Mouse (Mus musculus) heart, embryonic 15.5 days (tissue): ENCODE data around the gene Nccrp1. TPM values are rescaled to one million over a fixed set of nuclear protein-coding genes. Genes with fewer than 3 reads are reported as not detected.

Source experiments
- ATAC-seq: fragments of 200-750 bp; cut with Nextera tagmentation; replicated peaks from 2 replicates; pipeline ENCODE4 v1.8.0; 2017; ENCODE audit warnings: low read depth, moderate TSS enrichment; ENCODE audit not compliant: insufficient number of reproducible peaks, insufficient read depth, low FRiP score
- H3K27ac ChIP-seq: fragments of 300-500 bp; sonication (generic); 2 replicates; pipeline ENCODE4 v1.5.1; 2015; ENCODE audit warnings: mild to moderate bottlenecking, inconsistent platforms
- H3K27me3 ChIP-seq: fragments of 300-500 bp; sonication (generic); 2 replicates; pipeline ENCODE4 v1.6.1; 2015; ENCODE audit warnings: inconsistent platforms
- H3K36me3 ChIP-seq: fragments of 300-500 bp; sonication (generic); 2 replicates; pipeline ENCODE4 v1.6.1; 2015; ENCODE audit warnings: mild to moderate bottlenecking, inconsistent platforms
- H3K4me1 ChIP-seq: fragments of 300-500 bp; sonication (generic); replicated peaks from 2 replicates; pipeline ENCODE4 v1.6.1; 2015; ENCODE audit warnings: inconsistent platforms
- H3K4me2 ChIP-seq: fragments of 300-500 bp; sonication (generic); 2 replicates; pipeline ENCODE4 v1.6.1; 2015; ENCODE audit warnings: inconsistent platforms, mild to moderate bottlenecking, moderate library complexity
- H3K4me3 ChIP-seq: fragments of 300-500 bp; sonication (generic); 2 replicates; pipeline ENCODE4 v1.5.1; 2015; ENCODE audit warnings: mild to moderate bottlenecking, inconsistent platforms
- H3K9ac ChIP-seq: fragments of 300-500 bp; sonication (generic); 2 replicates; pipeline ENCODE4 v1.6.1; 2015; ENCODE audit warnings: mild to moderate bottlenecking, inconsistent platforms
- H3K9me3 ChIP-seq: fragments of 300-500 bp; sonication (generic); replicated peaks from 2 replicates; pipeline ENCODE4 v1.6.1; 2016; ENCODE audit warnings: inconsistent platforms
- WGBS: fragments of 180-500 bp; shearing (Covaris S2); methylation state at CpG from one replicate; pipeline ENCODE4 v1.1.7; 2015; ENCODE audit warnings: mixed read lengths; 5-methylcytosine and 5-hydroxymethylcytosine counted together
- polyA plus RNA-seq: library from polyadenylated mRNA; unstranded; fragments of >200 nt; fragmentation: Nextera tagmentation; extraction: Ambion mirVana; gene quantifications from 2 replicates; pipeline ENCODE4 v1.2.1, GENCODE M21; 2015

Nccrp1 gene
- polyA plus RNA-seq, result not detected in 2 replicates

- 7% methylated on average over 5 of the region's 5 CpGs for WGBS
Measured at GRCm38 (mm10) chr7:28547154-28547553, at the start of gene Nccrp1. Gene Nccrp1, minus strand, starts transcription at chr7:28547254.

GRCm38 (mm10) chr7:28595751-28596435 is 48.8 kb upstream of the Nccrp1 start:
- H3K4me2 ChIP-seq, result peak overlapping the region; percentile 86
- H3K4me1 ChIP-seq, result peaks cover 63% of the 10 kb centered on the region
- ATAC-seq, result no peak
- no peaks in the 10 kb centered on the region for H3K36me3 ChIP-seq
- H3K27ac ChIP-seq, result peak overlapping the region; percentile 45
- H3K9me3 ChIP-seq, result no peaks in the 10 kb centered on the region
- H3K27me3 ChIP-seq, result no peaks in the 10 kb centered on the region
- H3K9ac ChIP-seq, result peak overlapping the region; percentile 25; the same call in 1 of the 2 replicates
- peak overlapping the region; percentile 81; the same call in 1 of the 2 replicates for H3K4me3 ChIP-seq
- WGBS, result 64% methylated on average over 8 of the region's 8 CpGs

More at GRCm38 (mm10) chr7:28547154-28547553, at the start of gene Nccrp1:
- no peaks in the 10 kb centered on the region for H3K9me3 ChIP-seq
- peaks cover 59% of the 10 kb centered on the region for H3K27me3 ChIP-seq
- peak within 1 kb of the TSS; percentile 26 for H3K4me3 ChIP-seq
- no peaks in the 10 kb centered on the region for H3K36me3 ChIP-seq
- no peak within 1 kb of the TSS for H3K27ac ChIP-seq
- peaks cover 16% of the 10 kb centered on the region for H3K4me1 ChIP-seq
- no peak for ATAC-seq
- H3K9ac ChIP-seq, result no peak within 1 kb of the TSS
- peak within 1 kb of the TSS; percentile 50 for H3K4me2 ChIP-seq

GRCm38 (mm10) chr7:28593206-28594111 is 46.4 kb upstream of the Nccrp1 start:
- peaks cover 68% of the 10 kb centered on the region for H3K4me1 ChIP-seq

GRCm38 (mm10) chr7:28591862-28592261 is 44.8 kb upstream of the Nccrp1 start:
- Histone ChIP-seq H3K9ac (no peak overlapping the region), H3K4me3 (no peak overlapping the region), H3K4me1 (peaks cover 77% of the 10 kb centered on the region), H3K4me2 (no peak overlapping the region), H3K27ac (no peak overlapping the region), H3K9me3 (no peaks in the 10 kb centered on the region), H3K36me3 (no peaks in the 10 kb centered on the region), H3K27me3 (no peaks in the 10 kb centered on the region)
- no peak for ATAC-seq
- 50% methylated on average over 1 of the region's 1 CpGs for WGBS

More at GRCm38 (mm10) chr7:28593206-28594111, 46.4 kb upstream of the Nccrp1 start:
- Histone ChIP-seq H3K27me3 (no peaks in the 10 kb centered on the region), H3K4me2 (no peak overlapping the region), H3K27ac (peak overlapping the region; percentile 44), H3K4me3 (no peak overlapping the region), H3K9ac (no peak overlapping the region), H3K9me3 (no peaks in the 10 kb centered on the region), H3K36me3 (no peaks in the 10 kb centered on the region)
- 39% methylated on average over 14 of the region's 14 CpGs for WGBS
- no peak; the same call in 1 of the 2 replicates for ATAC-seq

GRCm38 (mm10) chr7:28587644-28588043 is 40.6 kb upstream of the Nccrp1 start:
- Histone ChIP-seq H3K4me3 (no peak overlapping the region), H3K9ac (peak overlapping the region; percentile 11; the same call in 1 of the 2 replicates), H3K27me3 (no peaks in the 10 kb centered on the region), H3K4me1 (peaks cover 69% of the 10 kb centered on the region), H3K27ac (peak overlapping the region; percentile 72), H3K9me3 (no peaks in the 10 kb centered on the region), H3K4me2 (0 out of 2 replicates have a peak overlapping the region, but pooled peaks have one; percentile 3), H3K36me3 (no peaks in the 10 kb centered on the region)
- peak; percentile 36; the same call in 1 of the 2 replicates for ATAC-seq

GRCm38 (mm10) chr7:28586663-28587411 is 39.8 kb upstream of the Nccrp1 start:
- H3K4me1 ChIP-seq, result peaks cover 61% of the 10 kb centered on the region

GRCm38 (mm10) chr7:28585001-28585400 is 37.9 kb upstream of the Nccrp1 start:
- H3K4me1 ChIP-seq, result peaks cover 68% of the 10 kb centered on the region
- no peak overlapping the region for H3K4me3 ChIP-seq
- H3K27me3 ChIP-seq, result no peaks in the 10 kb centered on the region
- H3K9me3 ChIP-seq, result no peaks in the 10 kb centered on the region
- no peaks in the 10 kb centered on the region for H3K36me3 ChIP-seq
- H3K9ac ChIP-seq, result no peak overlapping the region
- peak overlapping the region; percentile 13; the same call in 1 of the 2 replicates for H3K27ac ChIP-seq
- ATAC-seq, result no peak
- H3K4me2 ChIP-seq, result no peak overlapping the region
- WGBS, result 68% methylated on average over 6 of the region's 6 CpGs

More at GRCm38 (mm10) chr7:28586663-28587411, 39.8 kb upstream of the Nccrp1 start:
- Histone ChIP-seq H3K4me3 (no peak overlapping the region), H3K4me2 (0 out of 2 replicates have a peak overlapping the region, but pooled peaks have one; percentile 3), H3K9ac (peak overlapping the region; percentile 11; the same call in 1 of the 2 replicates), H3K36me3 (no peaks in the 10 kb centered on the region), H3K27ac (peak overlapping the region; percentile 72), H3K9me3 (no peaks in the 10 kb centered on the region), H3K27me3 (no peaks in the 10 kb centered on the region)
- 0 out of 2 replicates have a peak, but pooled peaks have one; percentile 9 for ATAC-seq
- 38% methylated on average over 6 of the region's 6 CpGs for WGBS

GRCm38 (mm10) chr7:28584468-28584867 is 37.4 kb upstream of the Nccrp1 start:
- 31% methylated on average over 4 of the region's 4 CpGs for WGBS
- Histone ChIP-seq H3K9ac (no peak overlapping the region), H3K9me3 (no peaks in the 10 kb centered on the region)

GRCm38 (mm10) chr7:28583570-28584344 is 36.7 kb upstream of the Nccrp1 start:
- Histone ChIP-seq H3K4me1 (peaks cover 77% of the 10 kb centered on the region), H3K36me3 (no peaks in the 10 kb centered on the region), H3K27me3 (no peaks in the 10 kb centered on the region), H3K4me3 (no peak overlapping the region), H3K9ac (no peak overlapping the region), H3K9me3 (no peaks in the 10 kb centered on the region), H3K4me2 (no peak overlapping the region), H3K27ac (peak overlapping the region; percentile 13; the same call in 1 of the 2 replicates)
- ATAC-seq, result no peak
- 76% methylated on average over 8 of the region's 8 CpGs for WGBS

More at GRCm38 (mm10) chr7:28584468-28584867, 37.4 kb upstream of the Nccrp1 start:
- Histone ChIP-seq H3K4me2 (no peak overlapping the region), H3K4me3 (no peak overlapping the region), H3K27me3 (no peaks in the 10 kb centered on the region), H3K36me3 (no peaks in the 10 kb centered on the region), H3K27ac (peak overlapping the region; percentile 13; the same call in 1 of the 2 replicates), H3K4me1 (peaks cover 74% of the 10 kb centered on the region)
- no peak for ATAC-seq

GRCm38 (mm10) chr7:28582841-28583240 is 35.8 kb upstream of the Nccrp1 start:
- no peaks in the 10 kb centered on the region for H3K9me3 ChIP-seq
- no peak overlapping the region for H3K27ac ChIP-seq
- H3K4me1 ChIP-seq, result peaks cover 77% of the 10 kb centered on the region
- H3K4me2 ChIP-seq, result no peak overlapping the region
- H3K9ac ChIP-seq, result no peak overlapping the region
- no peak for ATAC-seq
- H3K36me3 ChIP-seq, result no peaks in the 10 kb centered on the region
- WGBS, result 77% methylated on average over 11 of the region's 11 CpGs
- H3K4me3 ChIP-seq, result no peak overlapping the region
- no peaks in the 10 kb centered on the region for H3K27me3 ChIP-seq
